Mouse (Mus musculus) liver, embryonic 14.5 days (tissue): Measurements from ENCODE around the gene Eno3.

ENCODE experiments used
- CTCF ChIP-seq: IDR thresholded peaks from 2 replicates; pipeline ENCODE4 v1.5.1; 2016; ENCODE audit warnings: antibody characterized with exemption, low read depth, control low read depth
- EP300 ChIP-seq: IDR thresholded peaks from 2 replicates; pipeline ENCODE4 v1.6.1; 2016; ENCODE audit warnings: antibody characterized with exemption, low read depth

DNA sequence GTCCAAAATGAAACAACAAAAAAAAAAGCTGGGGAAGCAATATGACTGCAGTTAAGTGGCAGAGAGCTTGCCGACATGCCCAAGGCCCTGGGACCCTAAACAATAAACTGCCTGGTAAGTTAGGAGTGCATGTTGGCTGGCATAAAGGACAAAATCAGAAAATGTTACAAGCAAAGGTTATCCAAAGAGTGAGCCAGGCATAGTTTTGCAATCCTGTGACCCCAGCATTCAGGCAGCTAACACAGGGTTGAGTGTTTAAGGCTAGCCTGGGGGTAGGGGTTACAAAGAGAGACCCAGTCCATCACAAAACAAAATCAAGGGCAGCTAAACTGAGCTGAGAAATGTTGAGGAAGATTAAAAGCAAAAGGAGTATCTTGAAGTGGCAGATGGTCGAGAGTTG, 42.0 kb downstream of the Eno3 start:
- no peak for TF ChIP-seq CTCF
- no peak for TF ChIP-seq EP300
